Mouse (Mus musculus) liver, embryonic 14.5 days (tissue): ENCODE measurements around the gene Tnf. TPM values are rescaled to one million over a fixed set of nuclear protein-coding genes. Genes with fewer than 3 reads are reported as not detected.
A peak's percentile ranks its signal among the peaks of the same experiment; 100 is the strongest.

Experiments used
- ATAC-seq: fragments of 200-750 bp; cut with Nextera tagmentation; 2 replicates; pipeline ENCODE4 v1.8.0; 2017; ENCODE audit warnings: moderate number of reproducible peaks, mild to moderate bottlenecking, moderate library complexity; ENCODE audit not compliant: insufficient read depth
- DNase-seq, 3 experiments: peaks; one replicate each; pipeline ENCODE4 v3.0.0-alpha.2; 2012 to 2013; ENCODE audit warnings: low read depth in 3 of 3, low spot score in 3 of 3
- H3K27ac ChIP-seq: fragments of 300-500 bp; sonication (generic); 2 replicates; pipeline ENCODE4 v1.5.1; 2014; ENCODE audit warnings: moderate library complexity, mild to moderate bottlenecking, control low read depth, inconsistent platforms
- H3K27me3 ChIP-seq: fragments of 300-500 bp; sonication (generic); 2 replicates; pipeline ENCODE4 v1.6.1; 2014; ENCODE audit warnings: mild to moderate bottlenecking, low read length, moderate library complexity; ENCODE audit not compliant: control insufficient read depth, insufficient read depth
- H3K36me3 ChIP-seq: fragments of 300-500 bp; sonication (generic); replicated peaks from 2 replicates; pipeline ENCODE4 v1.6.1; 2014; ENCODE audit warnings: low read depth; ENCODE audit not compliant: control insufficient read depth, insufficient read depth
- H3K4me1 ChIP-seq, 2 experiments: fragments of 200-500 bp in 1 of 2; fragments of 300-500 bp in 1 of 2; sonication (generic) in 1 of 2; replicated peaks; 2 replicates each; pipeline ENCODE4 v1.6.1; 2012 to 2014; ENCODE audit warnings: antibody characterized with exemption in 1 of 2, inconsistent platforms in 1 of 2, low read length in 1 of 2; ENCODE audit not compliant: control insufficient read depth in 2 of 2, insufficient read depth in 2 of 2
- H3K4me2 ChIP-seq: fragments of 300-500 bp; sonication (generic); 2 replicates; pipeline ENCODE4 v1.6.1; 2014; ENCODE audit warnings: low read depth, mild to moderate bottlenecking, control low read depth, moderate library complexity
- H3K4me3 ChIP-seq, 2 experiments: fragments of 200-500 bp in 1 of 2; fragments of 300-500 bp in 1 of 2; sonication (generic) in 1 of 2; 2 replicates each; pipeline ENCODE4 v1.5.1; 2012 to 2014; ENCODE audit warnings: low read depth in 2 of 2, low read length in 2 of 2, mild to moderate bottlenecking in 2 of 2, control low read depth in 1 of 2, inconsistent platforms in 1 of 2, moderate library complexity in 1 of 2; ENCODE audit not compliant: insufficient read depth in 1 of 2
- H3K9ac ChIP-seq: fragments of 300-500 bp; sonication (generic); replicated peaks from 2 replicates; pipeline ENCODE4 v1.6.1; 2014; ENCODE audit warnings: mild to moderate bottlenecking, control low read depth, moderate library complexity
- H3K9me3 ChIP-seq: fragments of 300-500 bp; sonication (generic); 2 replicates; pipeline ENCODE4 v1.6.1; 2016; ENCODE audit warnings: low read length, mixed read lengths; ENCODE audit not compliant: control insufficient read depth
- CTCF ChIP-seq: IDR thresholded peaks from 2 replicates; pipeline ENCODE4 v1.5.1; 2016; ENCODE audit warnings: antibody characterized with exemption, low read depth, control low read depth
- EP300 ChIP-seq: IDR thresholded peaks from 2 replicates; pipeline ENCODE4 v1.6.1; 2016; ENCODE audit warnings: antibody characterized with exemption, low read depth
- WGBS: fragments of 180-500 bp; shearing (Covaris S2); extraction: QIAGEN DNeasy Blood & Tissue Kit; methylation state at CpG from one replicate; pipeline ENCODE4 v1.1.7; 2014; ENCODE audit not compliant: insufficient replicate concordance; 5-methylcytosine and 5-hydroxymethylcytosine counted together
- polyA plus RNA-seq, 2 experiments: library from polyadenylated mRNA; depleted of rRNA in 1 of 2; stranded (reverse) in 1 of 2; unstranded in 1 of 2; fragments of >200 nt; fragmentation: Nextera tagmentation in 1 of 2; extraction: Ambion mirVana in 1 of 2; gene quantifications; 2 replicates each; pipeline versions ENCODE4 v1.2.1 to v1.2.3; 2012 to 2014

The Tnf gene
- polyA plus RNA-seq, 2 experiments, result 0.43 to 0.73 TPM

DNA sequence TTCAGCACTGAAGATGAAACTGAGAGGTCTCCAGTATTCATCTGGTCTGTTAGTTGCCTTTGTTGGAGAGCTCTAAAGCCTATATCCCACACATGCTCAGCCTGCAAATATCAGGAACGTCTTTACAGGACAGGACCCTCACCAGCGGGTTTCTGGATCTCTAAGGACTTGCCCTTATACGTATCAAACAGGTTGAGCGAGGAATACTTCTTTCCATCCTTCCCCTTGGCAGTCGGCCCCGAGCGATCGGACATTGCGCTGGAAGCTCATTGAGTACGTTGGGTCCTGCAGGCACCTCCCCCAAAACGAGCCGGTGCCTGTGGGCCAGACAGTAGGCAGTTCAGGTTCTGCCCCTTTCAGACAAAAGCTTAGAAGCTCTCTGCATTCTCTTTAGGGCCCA, 39.1 kb downstream of the Tnf start:
- peaks cover 4 to 21% of the 10 kb centered on the region in 2 experiments for H3K4me1 ChIP-seq
- H3K4me2 ChIP-seq, result peak overlapping the region; percentile 90
- no peak overlapping the region for H3K27ac ChIP-seq
- no peak for ATAC-seq
- no peaks in the 10 kb centered on the region for H3K9me3 ChIP-seq
- no peaks in the 10 kb centered on the region for H3K27me3 ChIP-seq
- DNase-seq, result no peak
- peaks cover 46% of the 10 kb centered on the region for H3K36me3 ChIP-seq
- peak overlapping the region; percentile 26 to 99 for H3K4me3 ChIP-seq
- peak overlapping the region; percentile 99 for H3K9ac ChIP-seq
- WGBS, result 65% methylated on average over 12 of the region's 12 CpGs
- TF ChIP-seq CTCF (no peak), EP300 (no peak)

DNA sequence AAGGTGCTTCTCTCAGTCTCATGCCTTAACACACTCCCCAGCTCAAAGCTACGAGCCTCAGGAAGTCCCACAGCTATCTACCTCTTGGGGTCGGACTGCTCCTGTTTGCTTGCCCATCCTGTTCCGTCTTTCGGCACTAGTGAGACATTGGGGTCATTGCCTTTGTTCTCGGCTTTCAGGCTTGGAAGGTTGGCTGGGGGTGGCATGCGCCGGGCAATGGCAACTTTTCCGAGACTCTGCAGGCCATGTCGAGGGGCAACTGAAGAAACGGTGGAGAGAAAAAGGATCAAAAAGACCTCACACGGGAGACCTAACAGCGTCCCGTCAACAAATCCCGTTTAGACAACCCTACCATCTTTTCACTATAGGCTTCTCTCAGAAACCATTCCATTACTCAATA, 39.7 kb downstream of the Tnf start:
- ATAC-seq, result no peak
- Histone ChIP-seq H3K4me3 (no peak overlapping the region; a peak in 1 of 4 replicates), H3K4me1 (peaks cover 4 to 21% of the 10 kb centered on the region in 2 experiments), H3K9ac (no peak overlapping the region), H3K27ac (no peak overlapping the region), H3K4me2 (no peak overlapping the region), H3K36me3 (peaks cover 52% of the 10 kb centered on the region), H3K9me3 (no peaks in the 10 kb centered on the region), H3K27me3 (no peaks in the 10 kb centered on the region)
- TF ChIP-seq CTCF, result no peak
- no peak for TF ChIP-seq EP300
- no peak for DNase-seq
- 76% methylated on average over 14 of the region's 14 CpGs for WGBS

DNA sequence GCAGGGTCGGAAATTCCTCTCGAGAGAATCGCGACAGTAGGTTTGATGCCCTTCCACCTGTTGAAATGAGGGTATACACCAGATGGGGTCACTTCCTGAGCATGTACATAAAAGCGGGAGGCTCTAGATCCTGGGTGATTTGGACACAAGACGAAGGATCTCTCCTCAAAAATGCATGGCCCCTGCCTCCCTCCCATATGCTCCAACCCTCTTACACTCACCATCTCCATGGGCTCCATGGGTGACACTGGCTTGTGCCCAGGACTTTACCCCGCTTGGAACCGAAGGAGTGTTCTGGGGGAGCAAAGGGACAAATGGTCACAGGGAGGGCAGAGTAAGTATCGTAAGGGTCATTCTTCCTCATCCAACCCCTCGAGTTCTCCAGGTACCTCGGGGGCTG, 40.4 kb downstream of the Tnf start:
- Histone ChIP-seq H3K9me3 (no peaks in the 10 kb centered on the region), H3K4me2 (no peak overlapping the region), H3K9ac (no peak overlapping the region), H3K36me3 (peaks cover 59% of the 10 kb centered on the region), H3K27me3 (no peaks in the 10 kb centered on the region), H3K4me1 (peaks cover 4 to 20% of the 10 kb centered on the region in 2 experiments), H3K4me3 (no peak overlapping the region), H3K27ac (no peak overlapping the region)
- DNase-seq, result no peak
- no peak for ATAC-seq
- TF ChIP-seq CTCF (no peak), EP300 (no peak)
- WGBS, result 88% methylated on average over 11 of the region's 11 CpGs

DNA sequence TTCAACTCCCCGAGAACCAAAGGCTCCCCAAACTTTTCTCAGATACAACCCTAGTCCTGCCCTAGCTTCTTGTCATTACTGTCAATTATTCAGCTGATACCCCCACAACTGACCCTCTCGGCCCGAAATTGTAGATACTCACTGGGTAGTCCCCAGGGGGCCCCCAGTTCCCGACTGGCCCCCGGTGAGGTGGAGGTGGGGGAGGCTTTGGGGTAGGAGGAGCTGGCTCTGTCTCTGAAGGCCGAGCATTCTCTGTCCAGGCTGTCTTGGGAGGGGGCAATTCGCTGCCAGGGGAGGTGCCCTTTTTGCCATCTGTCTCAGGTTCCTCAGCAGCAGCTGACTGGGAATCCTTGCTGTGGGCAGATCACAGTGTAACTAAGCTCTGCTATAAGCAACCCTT, 42.2 kb downstream of the Tnf start:
- H3K4me2 ChIP-seq, result no peak overlapping the region
- peaks cover 0 to 11% of the 10 kb centered on the region in 2 experiments; a peak in 3 of 4 replicates for H3K4me1 ChIP-seq
- DNase-seq (no peak), ATAC-seq (no peak)
- 86% methylated on average over 7 of the region's 7 CpGs for WGBS
- H3K4me3 ChIP-seq, result no peak overlapping the region
- H3K36me3 ChIP-seq, result peaks cover 76% of the 10 kb centered on the region
- H3K9me3 ChIP-seq, result no peaks in the 10 kb centered on the region
- H3K27ac ChIP-seq, result no peak overlapping the region
- H3K9ac ChIP-seq, result no peak overlapping the region
- H3K27me3 ChIP-seq, result no peaks in the 10 kb centered on the region
- TF ChIP-seq EP300, result no peak
- TF ChIP-seq CTCF, result no peak

DNA sequence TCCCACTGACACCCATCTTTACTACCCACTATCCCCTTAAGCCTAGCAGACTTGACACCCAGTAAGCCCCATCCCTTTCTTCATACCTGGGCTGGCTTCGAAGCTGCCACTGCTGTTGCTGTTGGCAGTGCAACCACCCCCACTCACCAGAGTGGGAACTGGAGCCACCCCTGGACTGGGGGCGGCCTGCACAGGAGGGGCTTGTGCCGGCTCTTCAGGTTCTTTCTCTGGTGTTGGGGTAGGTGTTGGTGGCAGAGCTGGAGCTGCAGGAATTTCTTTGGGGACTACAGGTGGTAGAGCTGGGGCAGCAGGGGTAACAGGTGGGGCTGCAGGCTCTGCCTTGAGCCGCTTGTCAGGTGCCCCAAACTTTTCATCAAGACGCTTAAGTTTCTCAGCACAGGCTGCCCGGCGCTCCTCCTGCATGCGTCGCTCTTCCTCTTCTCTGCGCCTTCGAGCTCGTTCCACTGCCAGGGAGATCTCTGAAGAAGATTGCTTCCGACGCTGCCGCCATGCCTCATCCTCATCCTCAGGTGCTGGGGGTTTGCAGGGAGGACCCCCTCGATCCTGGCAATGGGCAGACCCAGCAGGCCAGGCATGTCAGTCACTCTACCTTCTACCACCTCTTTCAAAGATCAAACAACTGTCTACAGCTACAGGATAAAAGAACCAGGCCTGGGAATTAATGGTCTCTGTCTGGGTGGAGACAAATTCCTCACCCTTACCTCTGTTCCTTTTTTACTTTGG, 42.8 kb downstream of the Tnf start:
- WGBS, result 87% methylated on average over 16 of the region's 16 CpGs
- Histone ChIP-seq H3K36me3 (peaks cover 83% of the 10 kb centered on the region), H3K4me1 (peaks cover 0 to 11% of the 10 kb centered on the region in 2 experiments; a peak in 3 of 4 replicates), H3K4me3 (no peak overlapping the region), H3K27me3 (no peaks in the 10 kb centered on the region), H3K4me2 (no peak overlapping the region), H3K9ac (no peak overlapping the region), H3K9me3 (no peaks in the 10 kb centered on the region), H3K27ac (no peak overlapping the region)
- TF ChIP-seq CTCF (no peak), EP300 (no peak)
- DNase-seq (no peak), ATAC-seq (no peak)
